Mouse (Mus musculus) cerebellum, postnatal 4 days (tissue): ENCODE measurements around the gene Pcmt1.
A peak's percentile ranks its signal among the peaks of the same experiment; 100 is the strongest.
"Not testable (repeated sequence)": the region's sequence is repeated elsewhere in the genome, so short reads cannot be mapped to it uniquely, and the experiment has no call there.

Source experiments
- DNase-seq, 2 experiments: peaks; one replicate each; pipeline ENCODE4 v3.0.0; 2022; ENCODE audit warnings: low spot score in 2 of 2, mixed read lengths in 1 of 2

The Pcmt1 gene

DNA sequence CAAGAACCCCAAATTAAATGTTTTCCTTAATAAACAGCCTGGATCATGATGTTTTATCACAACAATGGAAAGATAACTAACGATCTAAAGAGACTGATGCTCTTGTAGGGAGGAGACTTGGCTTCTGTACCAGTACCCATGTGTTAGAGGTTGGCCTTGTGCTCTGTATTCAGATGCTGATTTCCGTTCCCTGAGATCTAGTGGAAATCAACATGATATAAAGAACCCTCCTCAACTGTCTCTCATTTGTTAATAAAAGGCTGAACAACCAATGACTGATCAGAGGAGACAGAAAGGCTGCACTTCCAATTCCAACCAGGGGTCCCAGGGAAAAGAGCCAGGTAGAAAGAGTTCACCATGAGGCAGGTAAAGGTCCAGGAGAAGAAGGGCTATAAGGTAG, 35.0 kb downstream of the Pcmt1 start:
- no peak for DNase-seq

DNA sequence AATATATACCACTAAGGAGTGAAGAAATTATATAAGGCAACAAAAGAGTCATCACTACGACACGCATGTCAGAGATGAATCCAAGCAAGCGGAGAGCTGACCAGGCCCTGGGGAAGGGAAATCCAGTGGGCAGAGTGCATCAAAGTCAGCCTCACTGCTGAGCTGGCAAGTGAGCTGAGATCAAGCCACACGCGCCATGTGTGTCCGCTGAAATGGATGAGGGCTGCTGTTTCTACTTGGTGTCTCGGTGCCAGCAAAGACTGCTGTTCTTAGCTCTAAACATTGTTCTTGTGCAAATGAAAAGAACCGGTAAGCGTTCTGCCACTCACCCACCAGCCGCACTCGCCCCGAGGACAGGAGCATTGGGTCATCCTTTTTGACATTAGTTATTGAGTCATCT, 40.6 kb downstream of the Pcmt1 start:
- no peak for DNase-seq

DNA sequence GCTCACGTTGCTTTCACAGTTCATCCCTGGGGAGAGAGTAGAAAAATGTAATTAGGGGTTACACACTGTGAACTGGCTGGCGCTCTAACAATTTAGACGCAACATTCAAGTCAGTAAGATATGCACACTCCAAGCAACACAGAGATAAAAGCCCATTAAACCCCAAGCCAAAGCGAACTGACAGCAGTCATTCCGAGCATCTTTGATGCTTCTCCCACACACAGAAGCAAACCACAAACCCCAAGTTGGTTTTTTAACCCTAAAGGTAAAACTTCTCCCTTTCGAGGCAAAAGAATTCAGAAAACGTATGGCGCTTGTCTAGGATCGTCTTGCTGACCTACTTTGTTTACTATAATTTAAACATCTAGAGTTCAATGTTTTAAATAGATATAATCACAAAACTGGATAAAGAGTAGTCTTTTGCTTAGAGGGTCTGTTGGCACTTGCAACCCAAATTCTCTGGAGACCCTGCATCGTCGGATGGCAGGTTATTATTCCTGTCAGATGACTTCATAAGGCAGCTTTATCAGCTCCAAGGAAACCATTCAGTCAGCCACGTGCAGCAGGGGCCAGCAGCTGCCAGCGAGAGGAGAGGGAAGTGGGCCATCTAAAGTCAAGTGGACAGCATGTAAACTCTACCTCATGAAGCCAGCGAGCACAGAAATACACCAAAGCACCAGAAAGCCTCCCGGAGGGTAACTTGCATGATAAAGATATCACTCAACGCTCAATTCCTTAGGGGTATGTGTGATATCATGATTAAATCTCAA, 49.8 kb downstream of the Pcmt1 start:
- DNase-seq, result no peak

DNA sequence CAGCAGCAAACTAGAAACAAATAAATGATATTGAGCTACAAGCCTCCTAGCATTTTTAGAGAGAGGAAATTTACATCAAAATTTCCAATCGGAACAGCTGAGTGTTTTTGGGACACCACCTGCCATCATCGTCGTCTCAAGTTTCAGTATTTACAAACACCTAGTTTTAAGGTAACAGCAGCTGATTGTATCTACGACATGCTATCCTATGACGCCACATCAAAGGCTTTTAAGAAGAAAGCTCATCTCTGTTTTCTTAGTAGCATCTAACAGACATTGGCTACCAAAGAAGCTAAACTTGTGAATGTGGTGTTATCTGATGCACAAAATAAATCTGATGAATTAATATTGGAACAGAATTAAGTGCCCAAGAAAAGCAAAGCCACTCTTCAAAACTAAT, 50.6 kb downstream of the Pcmt1 start:
- no peak for DNase-seq

DNA sequence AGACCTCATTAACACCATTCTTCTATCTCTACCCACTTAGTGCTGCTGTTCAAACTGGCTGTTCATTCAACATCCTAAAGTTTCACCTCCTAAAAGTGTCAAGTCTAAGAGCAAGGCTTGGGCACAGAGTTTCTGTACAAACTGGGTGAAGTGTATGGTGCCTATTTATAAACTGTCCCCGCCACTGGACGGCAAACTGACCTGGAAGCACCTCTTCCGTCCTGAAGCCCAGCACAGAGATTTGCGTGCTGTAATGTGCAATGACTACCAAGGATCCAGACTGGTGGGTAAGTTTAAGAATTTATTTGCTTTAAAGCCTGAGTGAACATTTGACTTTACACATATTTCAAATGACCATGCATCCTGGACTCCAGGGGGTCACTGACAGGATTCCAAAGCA, 51.8 kb downstream of the Pcmt1 start:
- DNase-seq, result no peak

DNA sequence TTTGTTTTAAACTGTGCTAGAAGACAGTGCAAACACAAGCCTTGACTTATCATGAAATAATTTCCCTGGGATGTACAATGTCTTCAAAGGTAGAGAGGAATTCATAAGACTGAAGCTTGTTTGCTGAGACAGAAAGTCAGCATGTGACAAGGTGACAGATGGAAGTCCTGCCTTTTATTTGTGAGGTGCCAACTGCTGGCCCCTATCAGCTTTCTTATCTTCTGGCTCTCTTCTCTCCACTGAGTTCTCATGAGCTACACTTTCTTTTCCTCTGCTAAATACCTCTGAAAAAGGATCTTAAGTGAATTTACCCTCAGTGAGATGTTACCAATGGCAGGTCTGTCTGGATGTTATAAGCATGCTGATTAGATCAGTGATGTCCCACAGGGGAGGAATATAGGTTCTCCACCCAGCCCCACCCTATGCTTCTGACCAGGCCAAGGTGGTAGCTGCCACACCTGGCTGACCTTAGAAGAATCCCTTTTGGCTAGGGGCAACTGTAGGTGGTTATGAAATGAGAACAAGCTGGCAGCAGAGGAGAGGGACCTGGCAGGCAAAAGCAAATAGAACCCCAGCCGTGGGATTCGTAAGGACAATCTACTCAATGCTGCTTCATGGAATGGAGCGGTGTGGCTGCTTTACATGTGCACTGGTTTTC, 56.9 kb downstream of the Pcmt1 start:
- DNase-seq, result no peak

DNA sequence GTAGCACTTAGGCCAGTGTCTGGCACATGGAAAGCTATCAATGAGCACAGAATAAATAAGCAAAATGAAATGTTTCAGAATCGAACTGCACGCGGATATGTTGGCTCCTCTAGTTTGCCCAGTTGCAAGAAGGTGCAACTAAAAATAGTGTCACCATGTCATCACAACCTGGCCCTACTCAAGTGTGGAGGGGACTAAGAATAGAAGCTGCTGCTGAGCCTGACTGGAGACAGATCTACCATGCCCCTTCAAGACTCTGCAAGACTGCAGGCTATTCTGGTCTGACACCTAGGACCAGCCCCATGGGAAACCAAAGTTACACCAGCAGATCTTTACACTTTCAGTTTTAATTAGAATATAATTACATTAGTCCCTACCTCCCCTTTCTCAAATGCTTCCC, 58.6 kb downstream of the Pcmt1 start:
- DNase-seq, result no peak

DNA sequence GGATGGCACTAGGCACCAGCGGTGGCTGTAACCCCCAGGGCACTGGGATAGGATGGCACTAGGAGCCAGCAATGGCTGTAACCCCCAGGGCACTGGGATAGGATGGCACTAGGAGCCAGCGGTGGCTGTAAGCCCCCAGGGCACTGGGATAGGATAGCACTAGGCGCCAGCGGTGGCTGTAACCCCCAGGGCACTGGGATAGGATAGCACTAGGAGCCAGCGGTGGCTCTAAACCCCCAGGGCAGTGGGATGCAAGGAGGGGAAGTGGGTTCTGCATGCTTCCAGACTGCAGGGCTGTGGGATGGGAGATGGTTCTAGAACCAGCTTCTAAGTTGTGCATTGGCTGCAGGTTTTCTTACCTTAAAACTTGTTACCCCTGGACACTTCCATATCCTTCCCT, 60.2 kb downstream of the Pcmt1 start:
- DNase-seq, result no peak

DNA sequence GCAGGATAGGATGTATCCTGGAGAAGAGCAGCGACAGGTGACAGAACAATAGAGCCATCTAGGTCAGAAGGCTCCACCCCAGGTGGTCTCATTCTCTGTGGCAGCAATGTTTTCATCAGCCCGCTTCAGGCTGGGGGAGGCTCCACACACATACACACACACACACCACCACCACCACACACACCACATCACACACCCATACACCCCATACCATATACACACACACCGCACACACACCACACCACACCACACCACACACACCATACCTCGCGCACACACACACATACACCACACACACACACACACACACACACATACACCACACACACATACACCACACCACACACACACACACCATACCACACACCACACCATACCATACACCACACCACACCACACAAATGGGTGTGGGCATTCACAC, 61.1 kb downstream of the Pcmt1 start:
- no peak for DNase-seq

DNA sequence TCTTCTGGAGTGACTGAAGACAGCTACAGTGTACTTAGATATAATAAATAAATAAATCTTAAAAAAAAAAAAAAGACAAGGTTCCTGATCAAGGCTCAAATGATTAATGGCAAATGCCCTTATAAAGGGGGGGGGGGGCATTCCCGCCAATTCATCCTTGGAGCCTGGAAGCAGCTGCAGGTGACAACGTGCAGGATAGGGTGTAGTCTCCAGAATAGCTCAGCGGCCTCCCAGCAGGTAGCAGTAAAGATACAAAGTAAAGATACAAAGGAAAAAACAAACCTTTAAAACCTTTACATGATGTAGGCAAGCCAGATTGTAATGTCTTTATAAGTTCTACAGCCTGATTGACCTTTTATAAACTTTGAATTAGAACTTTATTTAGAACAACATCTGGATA, 63.4 kb downstream of the Pcmt1 start:
- DNase-seq, result not testable (repeated sequence)

DNA sequence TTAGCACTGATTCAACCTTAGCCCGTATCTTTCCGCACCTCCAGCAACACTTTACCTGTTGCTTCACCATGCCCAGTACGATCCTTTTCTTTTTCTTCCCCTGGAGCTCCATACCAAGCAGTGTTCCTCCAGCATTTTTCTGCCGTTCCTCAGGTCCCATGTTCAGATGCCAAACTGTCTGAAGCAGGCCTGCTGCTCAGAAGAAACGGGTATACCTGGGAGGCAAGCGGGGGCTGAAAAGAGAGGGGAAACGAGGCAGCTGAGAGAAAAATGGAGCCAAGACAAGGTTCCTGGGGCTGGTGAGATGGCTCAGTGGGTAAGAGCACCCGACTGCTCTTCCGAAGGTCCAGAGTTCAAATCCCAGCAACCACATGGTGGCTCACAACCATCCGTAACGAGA, 63.8 kb downstream of the Pcmt1 start:
- not testable (repeated sequence) for DNase-seq

DNA sequence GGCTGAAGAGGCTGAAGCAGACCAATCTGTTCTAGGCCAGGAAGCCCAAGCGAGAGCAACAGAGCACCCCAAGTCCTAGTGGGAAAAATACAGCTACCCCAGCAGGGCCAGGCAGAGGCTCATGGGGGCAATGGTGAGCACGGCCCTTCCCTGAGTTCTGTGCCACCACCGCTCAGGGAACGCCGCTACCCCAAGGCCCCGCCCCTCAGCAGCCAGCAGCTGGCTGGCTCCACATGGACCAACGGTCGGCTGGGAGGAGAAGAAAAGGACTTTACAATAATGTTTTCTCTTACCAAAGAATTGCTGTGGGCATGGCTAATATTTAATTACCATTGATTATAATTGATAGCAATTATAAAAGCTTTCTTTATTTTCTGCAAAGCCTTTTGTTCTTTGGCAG, 66.1 kb downstream of the Pcmt1 start:
- DNase-seq, result no peak

DNA sequence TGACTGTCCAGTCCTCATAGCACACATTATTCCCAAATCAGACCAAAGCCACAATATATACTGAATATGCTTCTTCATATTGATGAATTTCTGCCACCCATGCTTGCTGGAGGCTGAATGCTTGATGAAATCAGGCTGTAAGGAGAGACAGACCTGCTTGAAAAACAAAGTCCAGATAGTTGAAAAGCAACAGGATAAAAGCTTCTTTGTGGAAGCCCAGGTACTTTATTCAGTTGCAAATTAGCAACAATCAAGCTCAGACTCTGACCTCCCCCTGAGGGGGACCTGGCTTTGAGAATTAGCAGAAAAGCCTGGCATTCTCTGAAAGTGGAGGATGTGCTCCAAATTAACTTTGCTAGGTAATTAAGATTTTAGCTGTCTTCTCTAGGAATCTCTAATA, 68.7 kb downstream of the Pcmt1 start:
- not testable (repeated sequence) for DNase-seq

DNA sequence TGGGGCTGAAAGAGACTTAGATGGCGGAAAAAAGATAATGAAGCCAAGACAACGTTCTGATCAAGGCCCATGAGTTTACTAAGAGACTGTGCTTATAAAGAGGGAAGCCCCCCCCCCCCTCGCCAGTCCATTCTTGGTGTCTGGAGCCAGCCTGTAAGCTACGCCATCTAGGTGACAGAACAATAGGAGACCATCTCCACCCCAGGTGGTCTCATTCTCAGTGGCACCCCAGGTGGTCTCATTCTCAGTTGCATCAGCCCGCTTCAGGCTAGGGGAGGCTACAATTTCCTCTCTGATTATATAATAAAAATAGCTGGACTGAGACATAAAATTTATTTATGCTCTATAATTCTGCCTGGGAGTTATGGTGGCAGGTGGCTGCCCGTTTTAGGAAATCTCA, 69.3 kb downstream of the Pcmt1 start:
- no peak for DNase-seq

DNA sequence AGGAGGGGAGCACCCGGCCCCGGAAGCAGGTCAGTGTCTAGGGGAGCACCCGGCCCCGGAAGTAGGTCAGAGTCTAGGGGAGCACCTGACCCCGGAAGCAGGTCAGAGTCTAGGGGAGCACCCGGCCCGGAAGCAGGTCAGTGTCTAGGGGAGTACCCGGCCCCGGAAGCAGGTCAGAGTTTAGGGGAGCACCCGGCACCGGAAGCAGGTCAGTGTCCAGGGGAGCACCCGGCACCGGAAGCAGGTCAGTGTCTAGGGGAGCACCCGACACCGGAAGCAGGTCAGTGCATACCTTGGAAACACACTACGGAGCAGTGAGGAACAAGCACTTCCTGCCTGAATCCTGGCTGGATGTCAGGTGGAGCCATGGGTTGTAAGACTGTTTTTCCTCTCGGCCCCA, 72.3 kb downstream of the Pcmt1 start:
- DNase-seq, result no peak

DNA sequence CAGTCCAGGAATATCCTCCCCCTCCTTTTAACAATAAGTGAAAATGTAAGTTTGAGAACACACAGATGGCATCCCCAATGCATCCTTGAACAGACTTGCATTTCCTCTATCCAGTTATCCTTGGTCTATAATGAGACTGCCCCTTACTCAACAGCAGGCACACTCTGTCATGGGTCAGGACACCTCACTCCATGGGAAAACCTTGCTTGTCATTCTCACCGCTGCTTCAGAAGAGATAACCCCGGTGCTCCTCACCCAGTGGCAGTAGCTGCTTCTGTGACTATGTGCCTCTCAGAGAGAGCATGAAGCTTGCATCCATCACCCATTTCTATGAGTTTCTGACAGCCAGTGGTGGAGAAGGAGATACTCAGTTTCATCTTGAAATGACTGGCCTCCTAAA, 74.5 kb downstream of the Pcmt1 start:
- no peak for DNase-seq

DNA sequence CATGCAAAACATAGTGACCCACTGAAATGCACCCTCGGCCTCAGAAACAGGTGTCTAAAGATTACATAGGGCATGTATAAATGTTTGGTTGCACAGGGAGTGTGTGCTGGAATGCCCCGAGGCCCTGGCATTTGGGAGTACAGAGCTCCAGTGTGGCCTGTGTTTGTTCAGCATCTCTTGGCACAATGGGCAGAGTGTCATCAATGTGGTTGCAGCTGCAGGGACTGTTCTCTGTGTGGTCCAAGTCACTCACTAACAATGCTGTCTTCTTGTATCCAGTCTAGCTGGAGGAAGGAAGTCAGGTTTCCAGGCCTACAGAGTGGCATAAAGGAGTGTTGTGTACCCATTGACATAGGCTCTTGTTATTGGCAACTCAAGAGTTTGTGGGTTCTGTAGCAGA, 75.8 kb downstream of the Pcmt1 start:
- DNase-seq, result no peak

DNA sequence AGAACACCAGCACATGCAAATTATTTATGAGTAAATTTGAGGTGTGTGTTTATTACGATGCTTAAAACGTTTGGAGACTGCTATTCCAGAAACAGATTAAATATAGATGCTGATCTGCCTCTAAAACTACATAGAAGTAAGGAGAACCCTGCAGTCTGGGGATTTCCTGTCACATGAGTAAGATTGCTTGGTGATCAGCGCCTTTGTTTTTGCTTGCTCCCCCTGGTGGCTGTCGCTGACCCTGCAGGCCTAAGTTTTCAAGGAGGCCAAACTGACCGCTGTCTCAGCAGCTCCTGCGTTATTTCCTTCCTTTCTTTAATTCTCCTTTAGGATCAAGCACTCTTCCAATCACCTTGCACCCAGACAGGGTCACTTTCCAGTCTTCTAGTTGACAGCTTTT, 80.3 kb downstream of the Pcmt1 start:
- peak; percentile 60 to 81 for DNase-seq

DNA sequence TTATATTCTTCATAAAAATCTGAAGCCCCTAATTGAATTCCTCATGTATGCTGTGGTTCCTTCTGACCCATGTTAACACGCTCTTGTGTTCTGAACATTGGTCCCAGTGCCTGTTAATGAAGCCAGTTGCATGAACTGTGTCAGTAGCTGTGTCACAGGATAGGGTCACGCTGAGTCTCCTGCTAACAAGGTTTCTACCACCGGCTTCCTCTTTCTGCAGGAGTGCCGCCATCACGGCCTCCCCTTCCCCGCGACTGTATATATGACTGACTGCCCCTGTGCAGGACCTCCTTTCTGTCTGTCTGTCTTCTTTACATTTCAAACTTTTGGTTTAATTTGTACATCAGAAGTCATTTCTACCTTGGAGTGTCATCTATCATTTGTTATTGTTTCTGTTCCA, 82.8 kb downstream of the Pcmt1 start:
- DNase-seq, result no peak

DNA sequence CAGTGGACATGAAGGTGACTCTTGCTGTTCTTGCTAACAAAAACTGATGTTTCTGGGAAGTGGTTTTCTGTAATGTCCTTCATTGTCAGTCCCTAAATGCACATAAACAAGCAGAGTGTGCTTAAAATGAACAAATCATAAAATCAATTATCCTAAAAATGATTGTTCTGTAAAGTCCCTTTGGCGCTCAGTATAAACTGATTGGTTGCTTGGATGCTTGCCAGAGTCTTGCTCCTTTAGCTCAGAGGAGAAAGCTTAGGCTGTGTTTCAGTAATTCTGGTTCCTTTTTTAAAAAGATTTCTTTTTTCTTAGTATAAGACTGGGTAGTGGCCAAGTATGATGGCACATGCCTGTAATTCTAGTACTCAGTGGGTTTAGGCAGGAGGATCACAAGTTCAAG, 84.7 kb downstream of the Pcmt1 start:
- no peak for DNase-seq

DNA sequence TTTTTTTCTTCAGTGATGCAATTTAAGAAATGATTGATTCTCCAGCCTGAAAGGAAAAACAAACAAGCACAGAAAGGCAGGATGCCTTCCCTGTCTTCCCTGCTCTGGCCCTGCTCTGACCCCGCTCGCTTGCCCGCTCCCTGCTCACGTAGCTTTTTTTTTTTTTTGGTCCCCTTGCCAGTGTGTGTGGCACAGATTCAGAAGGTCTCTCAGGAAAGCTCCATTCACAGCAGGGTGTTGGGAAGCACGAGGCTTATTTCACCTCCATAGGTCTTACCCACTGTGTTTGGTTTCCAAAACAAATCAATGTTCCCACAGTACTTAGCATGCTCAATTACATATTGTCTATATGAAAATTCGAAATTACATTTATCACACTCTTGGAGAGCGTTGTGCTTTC, 86.1 kb downstream of the Pcmt1 start:
- no peak for DNase-seq

DNA sequence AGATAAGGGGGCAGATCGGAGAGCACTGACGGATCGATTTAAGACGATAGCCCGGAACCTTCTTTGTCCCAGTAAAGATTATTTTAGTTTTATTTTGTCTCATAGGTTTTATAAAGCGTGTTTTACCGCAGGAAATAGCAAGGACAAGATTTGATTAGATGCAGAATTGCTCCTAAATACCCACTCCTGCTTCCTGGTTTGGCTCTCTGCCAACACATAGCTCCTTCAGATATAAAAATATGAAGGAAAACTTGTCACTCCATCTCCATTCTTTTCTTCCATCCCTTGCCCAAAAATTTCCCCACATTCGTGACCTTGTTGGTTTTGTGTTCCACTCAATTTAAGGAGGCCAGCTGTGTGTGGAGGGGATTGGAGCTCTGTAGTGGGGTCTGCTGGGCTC, 90.1 kb downstream of the Pcmt1 start:
- DNase-seq, result no peak

DNA sequence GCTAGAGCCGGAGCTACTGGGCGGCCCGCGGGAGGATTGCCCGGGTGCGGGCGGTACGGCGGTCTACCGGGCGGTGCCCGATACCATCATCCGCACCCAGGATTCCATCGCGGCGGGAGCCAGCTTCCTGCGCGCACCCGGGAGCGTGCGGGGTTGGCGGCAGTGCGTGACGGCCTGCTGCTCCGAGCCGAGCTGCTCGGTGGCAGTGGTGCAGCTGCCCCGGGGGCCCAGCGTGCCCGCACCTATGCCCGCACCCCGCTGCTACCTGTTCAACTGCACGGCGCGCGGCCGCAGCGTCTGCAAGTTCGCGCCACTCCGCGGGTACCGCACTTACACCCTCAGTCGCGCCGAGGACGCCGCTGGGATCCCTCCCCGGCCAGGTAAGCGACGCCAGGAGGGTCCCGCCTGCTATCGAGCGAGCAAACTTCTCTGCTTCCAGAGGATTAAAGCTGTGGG, 90.7 kb downstream of the Pcmt1 start:
- no peak for DNase-seq
